Mouse (Mus musculus) thymus, adult 2 months (tissue): Measurements from ENCODE around the gene Ifit2.

ENCODE experiments used
- CTCF ChIP-seq: fragments of 200-500 bp; IDR thresholded peaks from 2 replicates; pipeline ENCODE4 v1.5.1; 2012; ENCODE audit warnings: mild to moderate bottlenecking, control low read depth, low read length, moderate library complexity, borderline replicate concordance; ENCODE audit not compliant: control insufficient read depth, poor library complexity, insufficient read depth; ENCODE audit errors: extremely low read depth
- POLR2A ChIP-seq: fragments of 200-500 bp; IDR thresholded peaks from 2 replicates; pipeline ENCODE4 v1.6.1; 2012; ENCODE audit warnings: mild to moderate bottlenecking, low read length, control low read depth, moderate library complexity; ENCODE audit not compliant: control insufficient read depth, poor library complexity, insufficient read depth; ENCODE audit errors: extremely low read depth

GRCm38 (mm10) chr19:34517197-34517596, 33.3 kb upstream of the Ifit2 start:
- TF ChIP-seq CTCF (no peak), POLR2A (no peak)
